Mouse (Mus musculus): ENCODE results near the gene Tada2a.

The Tada2a gene

GRCm38 (mm10) chr11:84107137-84107536 lies 22.3 kb downstream of the Tada2a start:
- DNase-seq, result no peak

- no peak for DNase-seq
These were observed 25.4 kb downstream of the Tada2a start for GRCm38 (mm10) chr11:84104036-84104435.

- DNase-seq, result no peak
These were observed 28.2 kb downstream of the Tada2a start for GRCm38 (mm10) chr11:84101182-84101581.

- no peak for DNase-seq
These were observed 32.0 kb downstream of the Tada2a start for GRCm38 (mm10) chr11:84097251-84097998.

GRCm38 (mm10) chr11:84095084-84095483 lies 34.3 kb downstream of the Tada2a start:
- no peak for DNase-seq

- DNase-seq, result no peak
These were observed 38.8 kb downstream of the Tada2a start for GRCm38 (mm10) chr11:84090572-84090971.

GRCm38 (mm10) chr11:84081901-84082300 lies 47.5 kb downstream of the Tada2a start:
- DNase-seq, result no peak

- DNase-seq, result no peak
These were observed 49.1 kb downstream of the Tada2a start for GRCm38 (mm10) chr11:84080327-84080726.

- DNase-seq, result no peak
These were observed 49.5 kb downstream of the Tada2a start for GRCm38 (mm10) chr11:84079887-84080286.

- DNase-seq, result no peak
These were observed 50.0 kb downstream of the Tada2a start for GRCm38 (mm10) chr11:84079361-84079760.

- DNase-seq, result no peak
These were observed 50.8 kb downstream of the Tada2a start for GRCm38 (mm10) chr11:84078601-84079000.

GRCm38 (mm10) chr11:84077008-84077407 lies 52.4 kb downstream of the Tada2a start:
- no peak for DNase-seq

- DNase-seq, result no peak
These were observed 55.3 kb downstream of the Tada2a start for GRCm38 (mm10) chr11:84073816-84074764.

- no peak for DNase-seq
These were observed 56.3 kb downstream of the Tada2a start for GRCm38 (mm10) chr11:84072904-84073651.

- DNase-seq, result no peak
These were observed 60.4 kb downstream of the Tada2a start, which contains the start of gene Dusp14 for GRCm38 (mm10) chr11:84069034-84069370. TSS of gene Dusp14 (minus strand) at chr11:84069261.

GRCm38 (mm10) chr11:84068191-84069033 lies 61.0 kb downstream of the Tada2a start:
- peak; percentile 22 to 27 for DNase-seq

- no peak for DNase-seq
These were observed 61.6 kb downstream of the Tada2a start for GRCm38 (mm10) chr11:84067720-84068190.

GRCm38 (mm10) chr11:84066927-84067645 lies 62.3 kb downstream of the Tada2a start:
- DNase-seq, result no peak

- DNase-seq, result no peak
These were observed 63.3 kb downstream of the Tada2a start for GRCm38 (mm10) chr11:84066071-84066481.

- no peak for DNase-seq
These were observed 65.7 kb downstream of the Tada2a start for GRCm38 (mm10) chr11:84063631-84064209.

GRCm38 (mm10) chr11:84062805-84063204 lies 66.6 kb downstream of the Tada2a start:
- no peak for DNase-seq
